Mouse (Mus musculus): ENCODE results near the gene Chn2. TPM values are rescaled to one million over a fixed set of nuclear protein-coding genes. Genes with fewer than 3 reads are reported as not detected.

Gene Chn2
- total RNA-seq, 2 experiments from 2014 or later: 38.8 to 42.7 TPM

- no peak for DNase-seq (ENCODE audit: low spot score in 2 of 2)
- intact Hi-C loops (cut with DNase I): no loop called here
Observed at GRCm38 (mm10) chr6:54299417-54299816, 260.1 kb downstream of the Chn2 start.

GRCm38 (mm10) chr6:54305777-54306176 is 266.4 kb downstream of the Chn2 start:
- intact Hi-C loops (cut with DNase I): no loop called here
- DNase-seq (ENCODE audit: low spot score in 2 of 2): peak in 1 of 2 experiments; percentile 45

GRCm38 (mm10) chr6:54313071-54313470 is 273.7 kb downstream of the Chn2 start:
- intact Hi-C loops (cut with DNase I): no loop called here
- peak in 1 of 2 experiments; percentile 75 for DNase-seq (ENCODE audit: low spot score in 2 of 2)

- intact Hi-C loops (cut with DNase I): no loop called here
- no peak for DNase-seq (ENCODE audit: low spot score in 2 of 2)
Observed at GRCm38 (mm10) chr6:54318618-54319017, 279.3 kb downstream of the Chn2 start.

- intact Hi-C loops (cut with DNase I): no loop called here
- DNase-seq (ENCODE audit: low spot score in 2 of 2): no peak
Observed at GRCm38 (mm10) chr6:54319198-54319597, 279.8 kb downstream of the Chn2 start.

- intact Hi-C loops (cut with DNase I): no loop called here
- no peak for DNase-seq (ENCODE audit: low spot score in 2 of 2)
Observed at GRCm38 (mm10) chr6:54320236-54320635, 280.9 kb downstream of the Chn2 start.

- DNase-seq (ENCODE audit: low spot score in 2 of 2): no peak
- intact Hi-C loops (cut with DNase I): loop anchor here (5.0 kb wide), 1 partner anchor 73 kb away; no protein-coding TSS in a partner anchor
Observed at GRCm38 (mm10) chr6:54325246-54325885, 286.0 kb downstream of the Chn2 start, which contains the start of gene Prr15. TSS of gene Prr15 (plus strand) at chr6:54325835.

GRCm38 (mm10) chr6:54326671-54327625 is 287.6 kb downstream of the Chn2 start:
- DNase-seq (ENCODE audit: low spot score in 2 of 2): peak; percentile 60 to 74
- intact Hi-C loops (cut with DNase I): loop anchor here (5.0 kb wide), 1 partner anchor 75 kb away; no protein-coding TSS in a partner anchor

- intact Hi-C loops (cut with DNase I): loop anchor here (5.0 kb wide), 1 partner anchor 75 kb away; no protein-coding TSS in a partner anchor
Observed at GRCm38 (mm10) chr6:54327626-54328003, 288.3 kb downstream of the Chn2 start.

GRCm38 (mm10) chr6:54328783-54329182 is 289.4 kb downstream of the Chn2 start:
- intact Hi-C loops (cut with DNase I): loop anchor here (5.0 kb wide), 1 partner anchor 76 kb away; no protein-coding TSS in a partner anchor
- DNase-seq (ENCODE audit: low spot score in 2 of 2): no peak

More at GRCm38 (mm10) chr6:54327626-54328003, 288.3 kb downstream of the Chn2 start:
- DNase-seq (ENCODE audit: low spot score in 2 of 2): peak; percentile 48 to 75

GRCm38 (mm10) chr6:54329598-54329997 is 290.2 kb downstream of the Chn2 start:
- no peak for DNase-seq (ENCODE audit: low spot score in 2 of 2)
- intact Hi-C loops (cut with DNase I): loop anchor here (5.0 kb wide), 1 partner anchor 77 kb away; no protein-coding TSS in a partner anchor

GRCm38 (mm10) chr6:54330166-54330565 is 290.8 kb downstream of the Chn2 start:
- no peak for DNase-seq (ENCODE audit: low spot score in 2 of 2)
- intact Hi-C loops (cut with DNase I): no loop called here

GRCm38 (mm10) chr6:54331765-54332164 is 292.4 kb downstream of the Chn2 start:
- no peak for DNase-seq (ENCODE audit: low spot score in 2 of 2)
- intact Hi-C loops (cut with DNase I): no loop called here

- intact Hi-C loops (cut with DNase I): no loop called here
Observed at GRCm38 (mm10) chr6:54332203-54332602, 292.8 kb downstream of the Chn2 start.

GRCm38 (mm10) chr6:54333116-54333651 is 293.8 kb downstream of the Chn2 start:
- intact Hi-C loops (cut with DNase I): no loop called here
- DNase-seq (ENCODE audit: low spot score in 2 of 2): no peak

More at GRCm38 (mm10) chr6:54332203-54332602, 292.8 kb downstream of the Chn2 start:
- DNase-seq (ENCODE audit: low spot score in 2 of 2): no peak

GRCm38 (mm10) chr6:54333652-54334396 is 294.5 kb downstream of the Chn2 start:
- intact Hi-C loops (cut with DNase I): no loop called here

GRCm38 (mm10) chr6:54337321-54337720 is 298.0 kb downstream of the Chn2 start:
- intact Hi-C loops (cut with DNase I): no loop called here
- DNase-seq (ENCODE audit: low spot score in 2 of 2): no peak

More at GRCm38 (mm10) chr6:54333652-54334396, 294.5 kb downstream of the Chn2 start:
- DNase-seq (ENCODE audit: low spot score in 2 of 2): no peak

- intact Hi-C loops (cut with DNase I): no loop called here
Observed at GRCm38 (mm10) chr6:54341133-54341532, 301.8 kb downstream of the Chn2 start.

GRCm38 (mm10) chr6:54342223-54342622 is 302.9 kb downstream of the Chn2 start:
- intact Hi-C loops (cut with DNase I): no loop called here

More at GRCm38 (mm10) chr6:54341133-54341532, 301.8 kb downstream of the Chn2 start:
- no peak for DNase-seq (ENCODE audit: low spot score in 2 of 2)

More at GRCm38 (mm10) chr6:54342223-54342622, 302.9 kb downstream of the Chn2 start:
- peak in 1 of 2 experiments; percentile 30 for DNase-seq (ENCODE audit: low spot score in 2 of 2)
